Mouse (Mus musculus): ENCODE data around the gene Galm. TPM values are rescaled to one million over a fixed set of nuclear protein-coding genes. Genes with fewer than 3 reads are reported as not detected.

Galm gene
- 19.5 and 27.5 TPM in 2 replicates for polyA plus RNA-seq (2012; rRNA removed)

DNA sequence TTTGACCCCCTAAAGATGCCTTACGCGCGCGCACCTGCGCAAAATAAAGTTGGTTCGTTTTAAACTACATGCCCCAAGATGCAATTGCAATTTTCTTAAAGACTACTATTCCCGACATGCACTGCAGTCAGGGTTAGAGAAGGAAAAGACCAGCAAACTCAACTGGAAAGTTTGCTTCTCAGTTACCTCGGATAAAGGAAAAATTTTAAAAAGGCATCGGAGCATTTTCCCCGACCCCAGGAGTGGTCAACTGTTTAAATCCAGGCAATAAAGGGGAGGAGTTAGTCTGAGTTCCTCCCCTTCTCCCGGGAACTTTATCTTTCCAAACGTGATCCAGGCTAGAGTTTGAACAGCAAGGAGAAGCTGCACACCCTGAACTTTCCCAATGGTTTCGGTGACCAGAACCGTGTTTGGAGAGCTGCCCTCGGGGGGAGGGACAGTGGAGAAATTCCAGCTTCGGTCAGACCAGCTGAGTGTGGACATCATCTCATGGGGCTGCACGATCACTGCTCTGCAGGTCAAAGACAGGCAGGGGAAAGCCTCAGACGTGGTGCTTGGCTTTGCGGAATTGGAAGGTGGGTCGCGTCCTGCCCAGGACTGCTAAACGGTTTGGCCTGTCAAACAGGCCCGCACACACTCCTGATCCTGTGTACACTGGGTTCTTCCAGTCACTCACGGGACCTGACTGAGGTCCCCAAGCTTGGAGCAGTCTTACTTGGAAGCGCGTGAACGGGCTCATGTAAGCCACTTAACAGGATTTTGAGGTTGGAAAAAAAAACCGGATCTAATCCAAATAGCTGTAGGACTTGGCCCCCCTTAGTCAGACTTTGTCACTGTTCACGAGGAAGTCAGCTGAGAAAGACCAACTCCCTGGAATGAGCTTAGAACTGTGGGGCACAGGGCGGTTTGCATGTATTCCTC lies at the start of gene Galm:
Gene Galm (plus strand): TSS at position 141 of the 921 bp plus-strand sequence.
- Histone ChIP-seq H3K27ac (ENCODE audit: control insufficient read depth, insufficient read depth, low read depth, low read length) (peak within 1 kb of the TSS; percentile 72), H3K36me3 (ENCODE audit: control insufficient read depth, insufficient read depth, low read length) (no peaks in the 10 kb centered on the region), H3K27me3 (ENCODE audit: control insufficient read depth, insufficient read depth, low read length) (no peaks in the 10 kb centered on the region), H3K4me1 (ENCODE audit: control insufficient read depth, insufficient read depth, low read length) (peaks cover 8% of the 10 kb centered on the region), H3K4me3 (ENCODE audit: control insufficient read depth, low read depth, low read length) (peak within 1 kb of the TSS; percentile 89)
- TF ChIP-seq POLR2A (IDR thresholded peaks at IDR 0.05; ENCODE audit: control insufficient read depth, low read depth, low read length): peak; percentile 33; the same call in 1 of the 2 replicates
- TF ChIP-seq CTCF (IDR thresholded peaks at IDR 0.05; ENCODE audit: control insufficient read depth, insufficient read depth, insufficient replicate concordance, low read depth, low read length): 0 out of 2 replicates have a peak, but pooled peaks have one; percentile 1

DNA sequence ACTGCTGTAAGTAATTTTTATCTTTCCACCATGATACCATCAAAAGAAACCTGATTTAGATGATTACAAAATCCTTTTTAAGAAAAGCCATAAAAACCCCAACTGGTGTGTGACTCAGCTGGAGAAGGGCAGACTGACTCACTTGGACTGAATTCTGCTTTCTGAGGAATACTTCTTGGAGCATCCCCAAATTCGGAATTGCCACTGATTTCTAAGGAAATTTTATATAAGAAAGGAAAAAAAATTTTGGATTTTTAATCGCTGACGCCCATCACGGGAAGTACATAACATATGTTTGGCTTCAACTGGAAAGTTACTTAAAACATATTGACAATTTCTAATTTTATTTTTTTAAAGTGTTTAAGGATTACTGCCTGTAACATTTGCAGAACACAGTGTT lies 48.5 kb upstream of the Galm start:
- H3K4me1 ChIP-seq (ENCODE audit: control insufficient read depth, insufficient read depth, low read length): no peaks in the 10 kb centered on the region
- no peaks in the 10 kb centered on the region for H3K36me3 ChIP-seq (ENCODE audit: control insufficient read depth, insufficient read depth, low read length)
- H3K27ac ChIP-seq (ENCODE audit: control insufficient read depth, insufficient read depth, low read depth, low read length): no peak overlapping the region
- H3K4me3 ChIP-seq (ENCODE audit: control insufficient read depth, low read depth, low read length): no peak overlapping the region
- TF ChIP-seq CTCF (IDR thresholded peaks at IDR 0.05; ENCODE audit: control insufficient read depth, insufficient read depth, insufficient replicate concordance, low read depth, low read length): no peak
- TF ChIP-seq POLR2A (IDR thresholded peaks at IDR 0.05; ENCODE audit: control insufficient read depth, low read depth, low read length): no peak
- no peaks in the 10 kb centered on the region for H3K27me3 ChIP-seq (ENCODE audit: control insufficient read depth, insufficient read depth, low read length)

DNA sequence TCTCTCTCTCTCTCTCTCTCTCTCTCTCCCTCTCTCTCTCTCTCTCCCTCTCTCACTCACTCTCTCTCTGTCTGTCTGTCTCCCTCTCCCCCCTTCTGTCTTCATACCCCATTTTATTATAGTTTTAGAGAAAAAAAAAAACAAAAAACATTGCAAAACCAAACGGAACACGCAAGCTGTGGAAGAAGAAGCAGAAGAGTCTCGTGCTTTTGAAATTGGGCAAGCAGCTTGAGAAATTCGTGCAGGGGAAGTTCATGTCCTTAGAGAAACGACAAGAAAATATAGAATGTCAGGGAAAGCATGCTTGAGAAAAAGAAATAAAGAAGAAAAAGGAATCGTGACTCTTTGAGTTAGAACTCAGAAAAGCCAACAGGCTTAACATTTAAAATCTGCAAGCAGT lies 44.0 kb upstream of the Galm start:
- Histone ChIP-seq H3K36me3 (ENCODE audit: control insufficient read depth, insufficient read depth, low read length) (no peaks in the 10 kb centered on the region), H3K27ac (ENCODE audit: control insufficient read depth, insufficient read depth, low read depth, low read length) (no peak overlapping the region), H3K4me1 (ENCODE audit: control insufficient read depth, insufficient read depth, low read length) (peaks cover 4% of the 10 kb centered on the region), H3K27me3 (ENCODE audit: control insufficient read depth, insufficient read depth, low read length) (no peaks in the 10 kb centered on the region), H3K4me3 (ENCODE audit: control insufficient read depth, low read depth, low read length) (no peak overlapping the region)
- no peak for TF ChIP-seq CTCF (IDR thresholded peaks at IDR 0.05; ENCODE audit: control insufficient read depth, insufficient read depth, insufficient replicate concordance, low read depth, low read length)
- no peak for TF ChIP-seq POLR2A (IDR thresholded peaks at IDR 0.05; ENCODE audit: control insufficient read depth, low read depth, low read length)

GRCm38 (mm10) chr17:80084424-80084823 lies 42.8 kb upstream of the Galm start:
- H3K4me1 ChIP-seq (ENCODE audit: control insufficient read depth, insufficient read depth, low read length): peaks cover 4% of the 10 kb centered on the region
- TF ChIP-seq POLR2A (IDR thresholded peaks at IDR 0.05; ENCODE audit: control insufficient read depth, low read depth, low read length) (no peak), CTCF (IDR thresholded peaks at IDR 0.05; ENCODE audit: control insufficient read depth, insufficient read depth, insufficient replicate concordance, low read depth, low read length) (no peak)
- no peaks in the 10 kb centered on the region for H3K36me3 ChIP-seq (ENCODE audit: control insufficient read depth, insufficient read depth, low read length)
- H3K4me3 ChIP-seq (ENCODE audit: control insufficient read depth, low read depth, low read length): no peak overlapping the region
- H3K27me3 ChIP-seq (ENCODE audit: control insufficient read depth, insufficient read depth, low read length): no peaks in the 10 kb centered on the region
- H3K27ac ChIP-seq (ENCODE audit: control insufficient read depth, insufficient read depth, low read depth, low read length): no peak overlapping the region; the same call in 1 of the 2 replicates

DNA sequence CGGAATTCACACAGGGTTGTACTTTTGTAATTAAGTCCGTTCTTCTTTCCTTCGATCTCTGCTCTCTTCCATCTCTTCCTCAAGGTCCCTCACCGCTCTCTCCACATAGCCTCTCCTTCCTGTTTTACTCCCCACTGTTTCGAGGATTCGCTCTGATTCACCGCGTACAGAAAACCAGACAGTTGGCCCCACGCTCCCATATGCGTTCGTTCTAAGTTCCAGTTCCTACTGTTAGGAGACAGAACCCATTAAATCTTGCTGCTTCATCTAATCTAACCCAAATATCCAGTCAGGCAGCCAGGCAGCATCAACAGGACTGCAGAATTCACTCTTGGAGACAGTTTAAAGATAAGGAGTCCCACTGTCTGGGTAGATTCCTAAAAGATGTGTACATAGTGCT lies 40.7 kb upstream of the Galm start:
- no peaks in the 10 kb centered on the region for H3K27me3 ChIP-seq (ENCODE audit: control insufficient read depth, insufficient read depth, low read length)
- peak overlapping the region; percentile 82 for H3K4me3 ChIP-seq (ENCODE audit: control insufficient read depth, low read depth, low read length)
- TF ChIP-seq CTCF (IDR thresholded peaks at IDR 0.05; ENCODE audit: control insufficient read depth, insufficient read depth, insufficient replicate concordance, low read depth, low read length) (no peak), POLR2A (IDR thresholded peaks at IDR 0.05; ENCODE audit: control insufficient read depth, low read depth, low read length) (no peak)
- peaks cover 4% of the 10 kb centered on the region for H3K4me1 ChIP-seq (ENCODE audit: control insufficient read depth, insufficient read depth, low read length)
- no peaks in the 10 kb centered on the region for H3K36me3 ChIP-seq (ENCODE audit: control insufficient read depth, insufficient read depth, low read length)
- peak overlapping the region; percentile 78 for H3K27ac ChIP-seq (ENCODE audit: control insufficient read depth, insufficient read depth, low read depth, low read length)

- no peak overlapping the region for H3K27ac ChIP-seq (ENCODE audit: control insufficient read depth, insufficient read depth, low read depth, low read length)
- peaks cover 4% of the 10 kb centered on the region for H3K4me1 ChIP-seq (ENCODE audit: control insufficient read depth, insufficient read depth, low read length)
- no peak for TF ChIP-seq CTCF (IDR thresholded peaks at IDR 0.05; ENCODE audit: control insufficient read depth, insufficient read depth, insufficient replicate concordance, low read depth, low read length)
- no peaks in the 10 kb centered on the region for H3K36me3 ChIP-seq (ENCODE audit: control insufficient read depth, insufficient read depth, low read length)
- no peak overlapping the region for H3K4me3 ChIP-seq (ENCODE audit: control insufficient read depth, low read depth, low read length)
- H3K27me3 ChIP-seq (ENCODE audit: control insufficient read depth, insufficient read depth, low read length): no peaks in the 10 kb centered on the region
Observed at GRCm38 (mm10) chr17:80088168-80088567, 39.1 kb upstream of the Galm start.

DNA sequence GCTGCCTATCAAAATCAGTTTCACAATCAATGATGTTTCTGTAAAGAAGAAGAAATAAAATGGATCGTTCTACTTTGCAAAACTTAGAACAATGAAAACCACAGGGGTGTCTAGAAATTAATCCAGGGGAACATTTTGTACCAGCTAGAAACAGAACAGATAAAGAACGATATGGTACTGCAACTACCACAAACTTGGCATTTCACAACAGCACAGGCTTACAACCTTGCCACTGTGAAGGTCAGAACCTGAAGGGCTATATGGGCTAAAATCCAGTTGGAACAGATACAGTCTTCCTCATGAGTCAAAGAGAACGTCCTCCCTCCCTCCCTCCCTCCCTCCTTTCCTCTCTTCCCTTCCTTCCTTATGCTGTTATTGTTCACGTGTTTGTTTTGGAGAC lies 36.7 kb upstream of the Galm start:
- no peak overlapping the region for H3K4me3 ChIP-seq (ENCODE audit: control insufficient read depth, low read depth, low read length)
- H3K4me1 ChIP-seq (ENCODE audit: control insufficient read depth, insufficient read depth, low read length): peaks cover 4% of the 10 kb centered on the region
- H3K27ac ChIP-seq (ENCODE audit: control insufficient read depth, insufficient read depth, low read depth, low read length): no peak overlapping the region
- H3K36me3 ChIP-seq (ENCODE audit: control insufficient read depth, insufficient read depth, low read length): no peaks in the 10 kb centered on the region
- no peak for TF ChIP-seq CTCF (IDR thresholded peaks at IDR 0.05; ENCODE audit: control insufficient read depth, insufficient read depth, insufficient replicate concordance, low read depth, low read length)
- no peak for TF ChIP-seq POLR2A (IDR thresholded peaks at IDR 0.05; ENCODE audit: control insufficient read depth, low read depth, low read length)
- no peaks in the 10 kb centered on the region for H3K27me3 ChIP-seq (ENCODE audit: control insufficient read depth, insufficient read depth, low read length)
